Mouse (Mus musculus) kidney, adult 9 months (tissue): ENCODE measurements at regions not wholly inside any gene's neighbourhood (a gene's known extent, or its start where the extent isn't known, plus 50 kb on each side); places are given as distances from the start of the nearest gene placed in this dataset.

Experiments
- DNase-seq: peaks from one replicate; pipeline ENCODE4 v3.0.0; 2022

DNA sequence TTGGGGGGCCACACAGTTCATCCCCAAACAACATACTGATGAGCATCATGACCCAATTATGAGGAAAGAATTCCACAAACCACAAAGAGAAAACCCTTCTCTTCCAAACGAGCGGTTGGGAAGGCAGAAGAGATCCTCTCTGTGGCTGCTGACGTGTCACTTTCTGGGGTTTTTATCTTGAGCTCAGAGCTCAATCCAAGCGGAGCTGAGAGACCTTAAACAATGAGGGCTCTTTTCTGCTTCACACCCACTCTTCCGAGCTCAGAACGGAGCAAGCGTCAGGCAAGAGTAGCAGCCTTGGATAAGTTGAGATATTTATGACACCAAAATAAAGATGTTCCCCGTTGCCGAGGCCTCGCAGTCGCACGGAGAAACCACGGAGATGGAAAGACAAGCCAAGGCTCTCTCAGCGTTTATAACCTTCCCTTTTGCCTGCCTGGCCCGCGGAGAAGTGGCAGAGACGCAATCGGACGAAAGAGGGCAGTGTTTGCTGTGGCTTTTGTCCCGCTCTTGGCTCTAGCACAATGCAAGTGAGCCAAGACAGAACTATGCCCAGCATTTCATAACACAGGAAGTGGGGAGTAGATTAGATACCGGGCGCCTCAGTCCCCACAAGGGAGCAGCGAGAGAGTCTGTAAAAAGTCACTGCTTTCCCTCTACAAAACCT lies 100.7 kb downstream of the Chic2 start:
- DNase-seq, result peak; percentile 90

DNA sequence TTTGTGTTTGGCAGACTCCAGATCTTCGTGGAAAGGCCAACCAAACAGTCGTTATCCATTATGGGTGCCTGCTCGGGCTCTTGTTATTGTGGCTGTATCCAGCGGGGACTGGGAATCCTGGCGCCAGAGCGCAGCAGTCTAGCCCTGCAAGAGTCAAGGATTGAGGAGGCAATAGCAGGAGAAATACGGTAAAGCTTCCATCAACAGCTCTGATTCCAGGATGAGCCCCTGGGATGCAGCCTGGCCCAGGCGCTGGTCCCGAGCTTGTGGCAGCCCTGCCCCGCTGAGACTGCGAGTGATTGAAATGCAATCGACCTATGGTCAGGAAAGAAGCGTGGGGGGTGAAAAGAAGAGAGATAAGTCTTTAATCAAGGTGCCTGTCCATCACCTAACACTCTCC lies 103.1 kb downstream of the Chic2 start:
- no peak for DNase-seq

DNA sequence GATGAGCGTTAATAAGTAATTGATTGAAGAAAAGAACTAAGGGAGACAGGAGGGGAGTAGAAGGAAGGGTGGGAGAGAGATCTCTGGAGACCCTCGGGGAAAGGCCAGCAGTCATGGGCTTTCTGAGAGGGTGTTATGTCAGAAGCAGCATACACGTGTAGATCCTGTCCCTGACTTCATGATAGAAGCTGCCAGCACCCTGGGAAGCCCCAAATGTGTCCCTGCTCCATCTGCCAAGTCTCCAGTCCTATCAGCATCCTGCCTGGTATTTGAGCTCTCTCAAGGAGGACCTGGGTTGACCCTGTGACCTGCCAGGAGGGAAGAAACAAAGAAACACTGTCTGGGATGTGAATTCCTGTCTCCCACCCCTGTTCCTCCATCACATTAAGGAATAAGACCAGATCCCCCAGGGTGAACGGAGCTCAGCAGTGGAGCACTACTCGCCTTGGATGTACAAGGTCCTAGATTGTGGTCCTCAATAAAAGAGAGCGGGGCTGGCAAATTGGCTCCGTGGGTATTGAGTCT lies 107.1 kb downstream of the Chic2 start:
- no peak for DNase-seq

GRCm38 (mm10) chr5:74936087-74936486 lies 108.5 kb downstream of the Chic2 start:
- no peak for DNase-seq

GRCm38 (mm10) chr5:74935676-74936075 lies 108.9 kb downstream of the Chic2 start:
- peak; percentile 37 for DNase-seq

GRCm38 (mm10) chr5:74933276-74933675 lies 111.3 kb downstream of the Chic2 start:
- no peak for DNase-seq

DNA sequence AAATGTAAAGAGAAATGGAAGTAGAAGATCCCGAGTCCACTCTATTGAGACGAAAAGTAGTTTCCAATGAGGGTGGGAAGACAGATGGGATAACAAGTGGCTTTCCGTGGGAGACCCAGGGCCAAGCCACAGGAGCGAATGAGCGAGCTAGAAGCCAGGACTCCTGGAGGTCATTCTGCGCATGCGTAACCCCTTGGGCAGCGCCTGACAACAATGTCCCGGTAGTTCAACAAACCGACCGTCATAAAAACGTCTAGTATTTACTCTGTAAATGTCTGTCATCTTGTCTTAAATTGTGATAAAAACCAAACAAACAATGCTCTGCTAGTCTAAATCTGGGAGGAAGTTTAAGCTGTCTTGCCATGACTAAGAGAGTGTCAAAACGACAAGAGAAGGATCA lies 112.4 kb downstream of the Chic2 start:
- DNase-seq, result no peak

DNA sequence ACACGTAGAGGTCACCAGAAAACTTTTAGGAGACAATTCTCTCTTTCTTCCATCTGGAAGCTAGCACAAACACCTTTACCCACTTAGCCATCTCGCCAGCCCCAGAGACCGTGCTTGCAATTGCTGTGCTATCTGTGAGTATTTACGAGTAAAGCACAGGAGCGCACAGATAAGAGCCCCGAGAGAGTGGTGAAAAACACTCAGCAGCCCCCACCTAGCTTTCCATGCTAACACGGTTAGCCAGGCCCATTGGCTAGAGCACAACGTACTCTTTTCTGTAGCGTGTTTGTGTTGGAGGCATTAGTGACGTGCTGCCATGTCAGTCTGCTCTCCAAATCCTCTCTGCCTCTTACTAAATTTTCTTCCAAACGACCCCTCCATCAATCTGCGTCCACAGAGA lies 112.8 kb downstream of the Chic2 start:
- no peak for DNase-seq

GRCm38 (mm10) chr5:74927543-74927942 lies 117.0 kb downstream of the Chic2 start:
- no peak for DNase-seq

DNA sequence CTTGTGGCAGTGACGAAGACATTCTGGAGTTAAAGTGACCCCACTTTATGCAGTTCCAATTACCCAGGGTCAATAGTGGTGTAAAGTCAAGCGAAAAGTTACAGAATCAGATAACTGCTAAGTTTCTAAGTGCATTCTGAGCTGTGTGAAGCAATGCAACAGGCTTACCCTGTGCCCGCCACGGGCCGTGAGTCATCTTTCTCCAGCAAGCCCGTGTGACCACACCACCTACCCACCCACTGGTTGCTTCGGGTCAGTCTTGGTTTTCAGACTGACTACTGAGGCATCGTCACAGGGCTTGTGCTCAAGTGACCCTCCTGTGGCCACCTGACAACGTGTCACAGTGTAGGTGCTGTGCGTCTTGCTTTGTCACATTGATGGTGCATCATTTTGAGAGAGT lies 118.8 kb downstream of the Chic2 start:
- DNase-seq, result no peak

DNA sequence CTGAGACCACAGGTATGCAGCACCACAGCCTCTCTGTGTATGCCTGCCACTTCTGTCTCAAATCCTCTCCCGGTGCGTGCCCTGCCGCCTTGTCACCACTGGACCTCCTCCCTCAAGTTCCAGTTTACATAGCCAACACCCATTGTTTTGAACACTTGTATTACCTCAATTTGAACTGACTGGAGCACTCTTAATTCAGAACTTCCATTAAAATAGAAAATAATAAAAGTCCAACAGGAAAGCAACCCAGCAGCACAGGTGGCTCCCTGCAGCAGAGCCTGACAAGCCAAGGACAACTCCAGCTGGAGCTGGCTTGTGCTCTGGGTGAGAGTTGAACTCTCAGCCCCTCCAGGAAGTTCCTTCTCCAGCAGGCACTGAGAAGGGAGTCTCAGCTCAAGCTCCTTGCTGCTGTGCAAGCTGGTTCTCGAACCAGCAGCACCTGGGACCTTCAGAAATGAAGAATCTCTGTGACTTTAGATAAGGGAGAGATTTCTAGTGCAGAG lies 120.5 kb downstream of the Chic2 start:
- DNase-seq, result no peak

DNA sequence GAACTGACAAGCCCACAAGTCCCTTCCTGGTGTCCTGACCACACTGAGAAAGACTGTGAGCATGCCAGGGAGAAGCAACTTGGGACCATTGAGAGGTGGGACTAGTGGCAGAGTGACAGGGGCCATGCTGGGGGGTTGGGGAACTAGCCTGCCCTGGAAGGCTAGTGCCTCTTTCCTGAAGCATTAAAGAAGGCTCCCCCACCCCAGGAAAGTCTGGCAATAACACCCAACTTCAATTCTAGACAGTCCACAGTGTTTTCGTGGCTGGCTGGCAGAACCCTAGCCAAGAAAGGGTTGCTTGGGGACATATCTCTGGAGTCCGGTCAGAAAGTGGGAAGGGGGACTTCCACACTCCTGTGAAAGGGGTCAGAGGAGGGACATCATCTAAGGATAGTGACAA lies 121.2 kb downstream of the Chic2 start:
- DNase-seq, result no peak

DNA sequence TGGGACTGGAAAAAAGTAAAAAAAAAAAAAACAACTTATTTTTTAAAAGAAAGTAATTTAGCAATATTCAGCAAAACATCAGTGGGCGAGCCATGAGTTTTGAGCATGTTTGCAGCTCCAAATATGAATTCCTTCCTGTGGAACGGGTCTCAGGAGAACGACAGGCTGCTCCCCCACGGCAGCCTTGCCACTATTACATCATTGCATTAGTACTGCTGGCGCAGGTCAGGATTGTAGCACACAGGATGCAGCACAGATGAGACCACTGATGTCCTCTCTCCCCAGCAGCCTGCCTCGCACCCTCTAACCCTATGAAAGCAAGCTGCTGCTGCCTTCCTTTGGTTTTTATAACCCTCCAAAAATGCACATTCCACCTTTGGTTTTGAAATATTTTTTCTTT lies 121.7 kb downstream of the Chic2 start:
- DNase-seq, result no peak

- peak; percentile 56 for DNase-seq
Measured at GRCm38 (mm10) chr5:74920939-74921338, 123.6 kb downstream of the Chic2 start.

DNA sequence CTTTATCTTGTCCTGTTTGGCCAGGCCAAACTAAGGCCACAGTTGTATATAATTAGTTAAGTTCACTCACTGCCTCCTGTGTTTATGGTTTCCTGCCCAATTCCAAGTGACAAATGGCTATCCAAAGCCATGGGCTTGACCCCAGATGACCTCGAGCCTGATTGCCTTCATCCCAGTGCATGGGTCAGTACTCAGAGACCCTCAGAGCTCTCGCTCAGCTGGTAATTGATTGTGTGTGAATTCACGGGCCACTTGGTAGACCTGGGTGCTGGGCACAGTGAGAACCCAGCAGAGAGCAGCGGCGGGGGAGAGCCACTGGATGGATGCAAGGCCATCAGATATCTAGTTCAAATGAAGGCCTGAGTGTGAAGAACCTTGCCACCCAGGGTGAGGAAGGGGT lies 124.1 kb downstream of the Chic2 start:
- DNase-seq, result no peak

DNA sequence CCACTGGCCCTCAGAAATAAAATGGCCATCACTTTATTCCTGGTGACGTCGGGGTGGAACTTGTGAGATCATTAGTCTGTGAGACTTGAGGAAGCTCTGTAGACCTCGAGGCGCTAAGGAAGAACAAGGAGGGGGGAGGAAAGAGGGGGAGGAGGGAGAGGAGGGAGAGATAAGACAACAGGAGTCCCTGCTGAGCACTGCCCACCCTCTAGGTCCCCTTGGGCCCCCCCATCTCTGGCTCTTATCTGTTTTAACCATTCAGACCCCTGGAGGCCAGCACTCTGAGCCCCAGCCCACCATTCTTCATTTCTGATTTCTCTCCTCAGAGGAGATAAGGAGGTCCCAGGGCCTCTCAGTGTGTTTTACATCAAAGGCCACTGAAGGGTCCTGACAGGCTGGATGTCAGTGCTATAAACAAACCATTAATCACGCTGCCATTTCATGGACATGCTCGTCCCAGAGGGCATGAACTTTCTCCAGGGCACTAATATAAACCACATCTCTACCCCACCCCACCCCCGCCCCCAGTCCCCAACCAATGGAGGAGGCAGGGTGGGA lies 139.0 kb downstream of the Chic2 start:
- DNase-seq, result no peak

- peak; percentile 43 for DNase-seq
Measured at GRCm38 (mm10) chr5:74904927-74905503, 139.6 kb downstream of the Chic2 start.

GRCm38 (mm10) chr5:74904327-74904726 lies 140.2 kb downstream of the Chic2 start:
- DNase-seq, result no peak

- DNase-seq, result no peak
Measured at GRCm38 (mm10) chr5:74903711-74904110, 140.9 kb downstream of the Chic2 start.

DNA sequence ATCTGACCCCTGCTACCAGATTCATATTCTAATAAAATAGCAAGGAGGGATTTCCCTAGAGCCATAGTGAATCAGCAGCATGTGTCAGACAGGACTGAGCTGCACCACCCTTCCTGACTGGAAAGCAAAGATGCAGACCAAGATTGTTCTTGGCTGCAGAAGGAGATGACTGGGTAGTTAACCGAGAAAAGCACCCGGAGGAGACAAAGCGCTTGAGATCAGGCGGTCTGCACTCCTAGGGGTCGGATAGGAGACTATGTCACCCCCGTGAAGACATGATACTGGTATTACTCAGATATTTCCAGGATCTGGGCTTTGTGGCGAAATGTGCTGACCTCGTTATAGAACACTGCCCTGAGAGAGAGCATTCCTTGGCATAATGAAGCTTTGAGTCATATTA lies 147.4 kb downstream of the Chic2 start:
- DNase-seq, result no peak

DNA sequence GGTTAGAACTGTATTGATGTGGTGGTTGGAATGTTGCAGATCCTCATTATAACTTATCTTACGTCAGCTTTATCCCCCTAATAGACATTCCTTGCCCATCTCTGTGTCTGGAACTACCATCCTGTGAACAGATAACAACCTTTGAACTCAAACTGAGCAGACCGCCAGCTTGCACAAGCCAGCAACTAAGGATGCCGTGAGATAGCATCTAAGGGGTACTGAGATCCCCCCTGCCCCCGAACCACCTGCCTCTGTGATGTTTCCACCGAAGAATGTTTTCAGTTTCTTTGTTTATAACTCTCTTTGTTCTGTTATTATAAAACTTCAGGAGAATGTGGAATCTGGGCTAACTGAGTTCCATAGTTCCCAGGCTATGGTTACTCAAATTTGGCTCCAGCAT lies 151.3 kb downstream of the Chic2 start:
- DNase-seq, result no peak

GRCm38 (mm10) chr5:74891541-74891940 lies 153.0 kb downstream of the Chic2 start:
- no peak for DNase-seq

DNA sequence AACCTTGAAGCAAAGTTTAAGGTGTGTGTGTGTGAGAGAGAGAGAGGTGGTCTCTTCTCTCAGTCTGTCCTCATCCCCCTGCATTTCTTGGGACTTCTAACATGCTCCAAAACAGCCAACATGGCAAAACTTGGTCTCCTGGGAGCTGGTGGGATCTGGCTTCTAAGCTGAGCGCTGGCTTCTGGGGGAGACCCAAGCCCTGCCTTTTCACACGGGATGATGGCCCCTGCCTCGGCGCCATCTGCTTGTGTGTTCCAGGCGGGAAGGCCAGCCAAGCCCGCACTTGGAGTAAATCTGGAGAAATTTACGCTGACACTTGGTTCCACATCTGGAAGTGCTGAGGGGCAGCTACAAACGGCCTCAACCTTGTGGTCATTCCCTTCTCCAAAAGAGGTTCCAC lies 155.6 kb downstream of the Chic2 start:
- DNase-seq, result no peak

DNA sequence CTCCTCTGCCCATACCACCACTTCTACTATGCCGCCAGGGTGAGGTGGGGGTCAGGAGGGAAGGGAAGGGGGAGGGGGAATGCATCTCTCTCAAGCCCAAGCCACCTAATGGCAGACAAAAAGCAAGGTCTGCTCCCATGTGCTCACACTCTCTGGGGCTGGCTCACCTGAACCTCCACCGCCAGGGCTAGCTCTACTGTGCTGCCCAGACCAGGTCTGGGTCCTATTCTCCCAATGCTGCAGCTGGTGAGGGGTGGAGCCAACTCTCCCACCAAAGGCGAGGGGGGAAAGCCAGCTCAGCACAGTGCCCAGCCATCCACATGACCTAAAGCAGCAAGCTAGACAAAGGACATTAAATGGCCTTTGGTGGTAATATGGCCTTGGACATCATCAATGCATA lies 158.6 kb downstream of the Chic2 start:
- DNase-seq, result no peak
